Mouse (Mus musculus): Measurements from ENCODE around the gene Cpne6.

GRCm38 (mm10) chr14:55526674-55527073 lies 16.4 kb downstream of the Cpne6 start:
- no peak for TF ChIP-seq POLR2A (IDR thresholded peaks at IDR 0.05; ENCODE audit: extremely low read depth, insufficient read depth, low read length)
- no peak for TF ChIP-seq CTCF (IDR thresholded peaks at IDR 0.05; ENCODE audit: extremely low read depth, insufficient read depth, low read length)
